ENCODE assay signal across 9 mouse cellular contexts in the genomic region with DNA sequence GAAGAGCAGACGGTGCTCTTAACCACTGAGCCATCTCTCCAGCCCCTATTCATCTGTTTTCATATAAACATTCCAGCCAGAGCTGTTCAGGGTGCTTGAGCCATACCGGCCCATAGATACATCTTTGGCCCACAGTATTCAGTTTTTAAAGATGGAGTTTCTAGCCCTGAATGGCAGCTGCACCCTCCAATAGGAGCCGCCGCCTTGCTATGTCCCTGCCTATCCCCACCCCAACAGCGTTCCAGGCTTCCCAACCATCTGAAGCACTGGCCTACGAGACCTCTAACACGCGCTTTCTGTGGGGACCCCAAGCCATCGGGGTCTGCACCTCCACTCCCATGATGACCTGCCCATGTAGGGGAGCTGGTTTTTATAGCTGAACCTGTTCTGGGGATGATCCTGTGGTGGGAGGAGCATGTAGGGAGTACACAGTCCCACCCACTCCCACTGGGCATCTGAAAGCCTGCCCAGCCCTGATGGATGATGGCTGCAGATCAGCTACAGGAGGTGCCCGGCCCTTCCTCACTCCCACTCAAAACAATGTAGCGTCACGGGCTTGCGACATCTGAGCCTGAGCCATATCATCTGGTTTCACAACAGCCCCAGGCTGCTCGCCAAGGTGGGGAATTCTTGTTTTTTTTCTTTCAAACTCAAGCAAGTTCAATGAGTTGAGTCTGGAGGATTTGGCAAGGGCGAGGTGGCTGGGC. TPM values are rescaled to one million over a fixed set of nuclear protein-coding genes. Genes with fewer than 3 reads are reported as not detected.
DNase-seq lines count a peak whose midpoint lies in the region; ATAC-seq and TF ChIP-seq lines count a peak whose summit lies in the region.
"Had no signal": no experiment of that assay in that cellular context is flagged by ENCODE, and none has a peak within 500 bp of the region (broad histone marks: within the 10 kb centered on the region; RNA-seq: fewer than 3 reads in every experiment).

No protein-coding gene starts in this region.

- peak; percentile 85 for ATAC-seq in kidney, embryonic 15.5 days (replicated peaks; ENCODE audit: low FRiP score)
- no peak for ATAC-seq in forebrain, embryonic 13.5 days

- peaks cover 40% of the 10 kb centered on the region for H3K4me1 ChIP-seq in kidney, embryonic 15.5 days
- H3K4me1 ChIP-seq in forebrain, embryonic 13.5 days: 0 out of 2 replicates have a peak, but pooled peaks cover 3% of the 10 kb centered on the region

- TF ChIP-seq CTCF in gastrocnemius, adult 2 months (IDR thresholded peaks at IDR 0.05): no peak

- H3K4me3 ChIP-seq in gastrocnemius, adult 2 months: no peak overlapping the region
- no peak overlapping the region for H3K4me3 ChIP-seq in kidney, embryonic 15.5 days (replicated peaks)
- no peak overlapping the region for H3K4me3 ChIP-seq in forebrain, embryonic 13.5 days

- H3K27me3 ChIP-seq in kidney, embryonic 15.5 days: no peaks in the 10 kb centered on the region
- H3K27me3 ChIP-seq in forebrain, embryonic 13.5 days: no peaks in the 10 kb centered on the region

- peak; percentile 93 for DNase-seq in adipocyte (ENCODE audit: low spot score)
- peak; percentile 87 for DNase-seq in gastrocnemius, adult 2 months
- peak; percentile 66 for DNase-seq in ovary, postnatal 10 days (ENCODE audit: low spot score)
- no peak for DNase-seq in c-Kit-positive CD71-positive TER-119-positive erythroid progenitor cells, embryonic 14.5 days (ENCODE audit: low spot score)
- DNase-seq in layer of hippocampus, adult 9-10 months (ENCODE audit: low spot score): no peak
- no peak for DNase-seq in frontal cortex, adult 2 months (ENCODE audit: extremely low spot score in 1 of 2, low spot score in 1 of 2)

- no peak overlapping the region for H3K9ac ChIP-seq in kidney, embryonic 15.5 days
- no peak overlapping the region for H3K9ac ChIP-seq in forebrain, embryonic 13.5 days
- H3K9ac ChIP-seq: liver, embryonic 14.5 days had no signal

- H3K27ac ChIP-seq in gastrocnemius, adult 2 months: peak overlapping the region; percentile 67
- peak overlapping the region; percentile 78 for H3K27ac ChIP-seq in kidney, embryonic 15.5 days
- H3K27ac ChIP-seq in forebrain, embryonic 13.5 days: no peak overlapping the region
- H3K27ac ChIP-seq: liver, embryonic 14.5 days had no signal

- H3K36me3 ChIP-seq in kidney, embryonic 15.5 days: peaks cover 16% of the 10 kb centered on the region
- H3K36me3 ChIP-seq in forebrain, embryonic 13.5 days (ENCODE audit: poor library complexity, severe bottlenecking): peaks cover 11% of the 10 kb centered on the region; the same call in 1 of the 2 replicates

- WGBS in kidney, embryonic 15.5 days: 57% methylated on average over 15 of the region's 15 CpGs
- WGBS in forebrain, embryonic 13.5 days: 95% methylated on average over 15 of the region's 15 CpGs

- no peak overlapping the region for H3K4me2 ChIP-seq in kidney, embryonic 15.5 days
- H3K4me2 ChIP-seq in forebrain, embryonic 13.5 days: no peak overlapping the region

- no peaks in the 10 kb centered on the region for H3K9me3 ChIP-seq in kidney, embryonic 15.5 days (replicated peaks)
- H3K9me3 ChIP-seq in forebrain, embryonic 13.5 days (replicated peaks): no peaks in the 10 kb centered on the region

- intact Hi-C loops in gastrocnemius, adult 2 months (cut with DNase I): no loop called here

RNA-seq across cellular contexts. Expression of a gene that starts 39.7 kb away (rescaled TPM):
- 10 to 100 TPM in 1 of 2 experiments, 1 to 10 TPM in 1; 5.9 to 12.2 TPM for total RNA-seq in gastrocnemius, adult 2 months (2021)
- 61.0 and 65.3 TPM in 2 replicates for polyA plus RNA-seq in kidney, embryonic 15.5 days (2015; fragmentation: Nextera tagmentation; extraction: Ambion mirVana)
- 25.3 and 28.9 TPM in 2 replicates for polyA plus RNA-seq in forebrain, embryonic 13.5 days (2015; fragmentation: Nextera tagmentation; extraction: Ambion mirVana)
- 52.1 and 61.0 TPM in 2 replicates for polyA plus RNA-seq in frontal cortex, adult 2 months (2012; rRNA removed)

Comparison
In these comparisons a context has a peak if more than half of its experiments do, and no peak if none do; other contexts are left out.
1. DNase-seq: peak in adipocyte (single experiment), gastrocnemius, adult 2 months (single experiment) and ovary, postnatal 10 days (single experiment); none in c-Kit-positive CD71-positive TER-119-positive erythroid progenitor cells, embryonic 14.5 days (single experiment), layer of hippocampus, adult 9-10 months (single experiment) and frontal cortex, adult 2 months (0 of 2).